In genomic region chr10:36791771-36792170, GRCm38 (mm10) we compare ENCODE assay signal across 8 mouse cellular contexts.
DNase-seq lines count a peak whose midpoint lies in the region; TF ChIP-seq lines count a peak whose summit lies in the region.

No protein-coding gene starts in this region.

- TF ChIP-seq POLR2A in kidney, adult 2 months (IDR thresholded peaks at IDR 0.05; ENCODE audit: low read depth, low read length): no peak

- H3K4me3 ChIP-seq in kidney, adult 2 months (ENCODE audit: insufficient read depth, low read depth, low read length): no peak overlapping the region

- H3K4me1 ChIP-seq in kidney, adult 2 months (ENCODE audit: control insufficient read depth, insufficient read depth, low read length): no peaks in the 10 kb centered on the region

- TF ChIP-seq CTCF in kidney, adult 2 months (conservative IDR thresholded peaks at IDR 0.05; ENCODE audit: insufficient read depth, insufficient read length, low read depth, low read length): no peak

- no peaks in the 10 kb centered on the region for H3K36me3 ChIP-seq in kidney, adult 2 months (ENCODE audit: control insufficient read depth, insufficient read depth, low read length)

- no peak overlapping the region for H3K27ac ChIP-seq in kidney, adult 2 months (ENCODE audit: insufficient read depth, low read depth, low read length)

- 19% methylated on average over 2 of the region's 2 CpGs for WGBS in kidney, adult 2 months

- DNase-seq in kidney, adult 2 months: peak; percentile 24
- no peak for DNase-seq in kidney, adult 11 months
- DNase-seq in A20 (ENCODE audit: low read depth, low spot score): peak; percentile 28
- DNase-seq in adipocyte (ENCODE audit: low spot score): peak; percentile 37
- DNase-seq in hindlimb bud, embryonic 11.5 days (ENCODE audit: extremely low spot score, low read depth, low spot score): peak; percentile 20
- DNase-seq in ovary, postnatal 36 days (ENCODE audit: low spot score): no peak
- no peak for DNase-seq in urinary bladder, postnatal 4 days (ENCODE audit: low spot score in 2 of 2)
- no peak for DNase-seq in gastrocnemius, adult 8-10 months (ENCODE audit: low spot score in 2 of 2)

- H3K27me3 ChIP-seq in kidney, adult 2 months (replicated peaks; ENCODE audit: control insufficient read depth, insufficient read depth, low read length): no peaks in the 10 kb centered on the region

Comparison
In these comparisons a context has a peak if more than half of its experiments do, and no peak if none do; other contexts are left out.
1. DNase-seq: peak in kidney, adult 2 months (single experiment), A20 (single experiment), adipocyte (single experiment) and hindlimb bud, embryonic 11.5 days (single experiment); none in kidney, adult 11 months (single experiment), ovary, postnatal 36 days (single experiment), urinary bladder, postnatal 4 days (0 of 2) and gastrocnemius, adult 8-10 months (0 of 2).